ENCODE assay signal across 22 mouse cellular contexts in the genomic region with DNA sequence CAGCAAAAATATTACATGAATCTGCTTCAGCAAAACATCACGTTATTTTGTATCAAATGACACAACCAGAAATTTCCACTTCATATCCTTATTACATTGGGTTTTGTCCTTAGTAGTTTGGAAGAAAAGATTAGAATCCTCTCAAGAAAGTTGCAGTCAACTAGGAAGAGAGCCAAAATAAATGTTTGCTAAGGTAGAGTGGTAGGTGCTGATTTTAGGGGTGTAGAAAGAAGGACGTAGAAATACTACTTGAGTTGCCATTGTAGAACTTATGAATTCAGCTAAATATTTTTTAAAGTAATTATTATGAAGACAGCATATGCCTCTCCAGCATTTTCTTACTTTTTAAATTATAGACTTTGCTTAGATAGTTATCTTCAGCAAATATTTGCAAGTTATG.
DNase-seq lines count a peak whose midpoint lies in the region; ATAC-seq and TF ChIP-seq lines count a peak whose summit lies in the region.
"Had no signal": no experiment of that assay in that cellular context is flagged by ENCODE, and none has a peak within 500 bp of the region (broad histone marks: within the 10 kb centered on the region; RNA-seq: fewer than 3 reads in every experiment).

No protein-coding gene starts in this region.

- no peaks in the 10 kb centered on the region for H3K36me3 ChIP-seq in lung, embryonic 15.5 days
- no peaks in the 10 kb centered on the region for H3K36me3 ChIP-seq in lung, postnatal 0 days (ENCODE audit: insufficient read depth, low read length)
- H3K36me3 ChIP-seq: embryonic facial prominence, embryonic 13.5 days; embryonic facial prominence, embryonic 15.5 days; forebrain, embryonic 10.5 days; forebrain, embryonic 12.5 days had no signal

- H3K27ac ChIP-seq in lung, embryonic 15.5 days = 0 out of 2 replicates have a peak overlapping the region, but pooled peaks have one; percentile 27
- H3K27ac ChIP-seq in lung, postnatal 0 days (ENCODE audit: low read length) = no peak overlapping the region
- H3K27ac ChIP-seq: embryonic facial prominence, embryonic 13.5 days; embryonic facial prominence, embryonic 15.5 days; forebrain, embryonic 10.5 days; forebrain, embryonic 12.5 days had no signal

- TF ChIP-seq CTCF in lung, postnatal 0 days (IDR thresholded peaks at IDR 0.05) = no peak

- H3K27me3 ChIP-seq in lung, embryonic 15.5 days = no peaks in the 10 kb centered on the region
- H3K27me3 ChIP-seq in lung, postnatal 0 days (replicated peaks; ENCODE audit: insufficient read depth, low read length) = no peaks in the 10 kb centered on the region
- H3K27me3 ChIP-seq: embryonic facial prominence, embryonic 13.5 days; embryonic facial prominence, embryonic 15.5 days; forebrain, embryonic 12.5 days had no signal

- peak; percentile 58 for TF ChIP-seq EP300 in lung, postnatal 0 days (IDR thresholded peaks at IDR 0.05)

- no peaks in the 10 kb centered on the region for H3K9me3 ChIP-seq in lung, embryonic 15.5 days
- H3K9me3 ChIP-seq in lung, postnatal 0 days (ENCODE audit: low read length) = no peaks in the 10 kb centered on the region
- H3K9me3 ChIP-seq: embryonic facial prominence, embryonic 13.5 days; embryonic facial prominence, embryonic 15.5 days; forebrain, embryonic 12.5 days had no signal

- WGBS in lung, embryonic 15.5 days = 59% methylated on average over 2 of the region's 2 CpGs
- 62% methylated on average over 2 of the region's 2 CpGs for WGBS in lung, postnatal 0 days

- ATAC-seq in lung, embryonic 15.5 days (ENCODE audit: borderline replicate concordance, extremely low read depth, low FRiP score, low TSS enrichment) = 0 out of 2 replicates have a peak, but pooled peaks have one; percentile 19
- ATAC-seq in lung, postnatal 0 days = peak; percentile 70
- ATAC-seq: forebrain, embryonic 14.5 days had no signal

- intact Hi-C loops in heart, postnatal 14 days (cut with DNase I) = no loop called here

- no peak for DNase-seq in lung, postnatal 14 days
- DNase-seq in lung, postnatal 0 days (ENCODE audit: low spot score) = peak; percentile 84
- no peak for DNase-seq in lung, postnatal 10 days
- DNase-seq in lung, postnatal 36 days = peak; percentile 37
- no peak for DNase-seq in heart, postnatal 14 days
- DNase-seq: adrenal gland, adult 2 months; adrenal gland, postnatal 10 days; adrenal gland, postnatal 25 days; cerebellum, adult 11 months; cerebellum, adult 18-20 months; cerebellum, adult 8-10 months; cerebellum, adult 9-11 months; cerebellum, postnatal 14 days; cerebellum, postnatal 36 days; embryo, embryonic 11 days had no signal

- H3K4me2 ChIP-seq in lung, embryonic 15.5 days = no peak overlapping the region
- no peak overlapping the region for H3K4me2 ChIP-seq in lung, postnatal 0 days (replicated peaks; ENCODE audit: low read depth, low read length)
- H3K4me2 ChIP-seq: embryonic facial prominence, embryonic 13.5 days; embryonic facial prominence, embryonic 15.5 days; forebrain, embryonic 12.5 days had no signal

- no peak overlapping the region for H3K4me3 ChIP-seq in lung, embryonic 15.5 days
- H3K4me3 ChIP-seq in lung, postnatal 0 days (ENCODE audit: low read depth, low read length) = no peak overlapping the region
- H3K4me3 ChIP-seq: embryonic facial prominence, embryonic 13.5 days; embryonic facial prominence, embryonic 15.5 days; erythroblast, embryonic 14.5 days; forebrain, embryonic 10.5 days; forebrain, embryonic 12.5 days had no signal

- H3K9ac ChIP-seq in lung, embryonic 15.5 days = no peak overlapping the region
- H3K9ac ChIP-seq in lung, postnatal 0 days (replicated peaks; ENCODE audit: low read depth) = no peak overlapping the region
- H3K9ac ChIP-seq: embryonic facial prominence, embryonic 13.5 days; embryonic facial prominence, embryonic 15.5 days; forebrain, embryonic 12.5 days had no signal

- no peaks in the 10 kb centered on the region for H3K4me1 ChIP-seq in lung, embryonic 15.5 days
- no peaks in the 10 kb centered on the region for H3K4me1 ChIP-seq in lung, postnatal 0 days (ENCODE audit: insufficient read depth, low read depth, low read length)
- H3K4me1 ChIP-seq: embryonic facial prominence, embryonic 13.5 days; embryonic facial prominence, embryonic 15.5 days; forebrain, embryonic 12.5 days had no signal

Comparison
In these comparisons a context has a peak if more than half of its experiments do, and no peak if none do; other contexts are left out.
1. DNase-seq: peak in lung, postnatal 0 days (single experiment) and lung, postnatal 36 days (single experiment); none in lung, postnatal 14 days (single experiment), lung, postnatal 10 days (single experiment) and heart, postnatal 14 days (0 of 2).